Mouse (Mus musculus) adrenal gland, adult 8-10 months (tissue): ENCODE measurements around the gene Wwp2. TPM values are rescaled to one million over a fixed set of nuclear protein-coding genes. Genes with fewer than 3 reads are reported as not detected.

ENCODE experiments used
- DNase-seq: peaks from one replicate; pipeline ENCODE4 v3.0.0; 2022
- total RNA-seq, 4 experiments: library from RNA; stranded (reverse); gene quantifications; 2 replicates each; pipeline ENCODE4 v1.2.4; 2022

Wwp2 gene
- total RNA-seq, 4 experiments from 2014 or later: 37.7 to 62.9 (median 50.9) TPM

DNA sequence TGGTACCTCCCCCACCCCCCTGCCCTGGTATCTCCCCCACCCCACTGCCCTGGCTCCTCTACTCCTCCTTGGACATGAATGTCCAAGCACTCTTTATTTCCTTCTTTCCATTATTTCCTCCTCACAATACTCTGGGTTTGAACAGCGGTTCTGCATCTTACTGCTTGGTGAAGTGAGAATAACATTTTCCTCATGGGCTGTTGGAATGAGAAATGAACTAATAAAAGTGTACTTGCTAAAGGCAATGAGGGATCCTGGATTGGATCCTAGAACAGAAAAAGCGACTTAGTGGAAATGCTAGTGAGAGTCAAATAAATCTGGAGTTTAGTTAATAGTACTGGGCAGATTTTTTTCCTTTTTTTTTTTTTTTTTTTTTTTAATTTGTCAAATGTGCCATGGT is 77.1 kb downstream of the Wwp2 start:
- no peak for DNase-seq

DNA sequence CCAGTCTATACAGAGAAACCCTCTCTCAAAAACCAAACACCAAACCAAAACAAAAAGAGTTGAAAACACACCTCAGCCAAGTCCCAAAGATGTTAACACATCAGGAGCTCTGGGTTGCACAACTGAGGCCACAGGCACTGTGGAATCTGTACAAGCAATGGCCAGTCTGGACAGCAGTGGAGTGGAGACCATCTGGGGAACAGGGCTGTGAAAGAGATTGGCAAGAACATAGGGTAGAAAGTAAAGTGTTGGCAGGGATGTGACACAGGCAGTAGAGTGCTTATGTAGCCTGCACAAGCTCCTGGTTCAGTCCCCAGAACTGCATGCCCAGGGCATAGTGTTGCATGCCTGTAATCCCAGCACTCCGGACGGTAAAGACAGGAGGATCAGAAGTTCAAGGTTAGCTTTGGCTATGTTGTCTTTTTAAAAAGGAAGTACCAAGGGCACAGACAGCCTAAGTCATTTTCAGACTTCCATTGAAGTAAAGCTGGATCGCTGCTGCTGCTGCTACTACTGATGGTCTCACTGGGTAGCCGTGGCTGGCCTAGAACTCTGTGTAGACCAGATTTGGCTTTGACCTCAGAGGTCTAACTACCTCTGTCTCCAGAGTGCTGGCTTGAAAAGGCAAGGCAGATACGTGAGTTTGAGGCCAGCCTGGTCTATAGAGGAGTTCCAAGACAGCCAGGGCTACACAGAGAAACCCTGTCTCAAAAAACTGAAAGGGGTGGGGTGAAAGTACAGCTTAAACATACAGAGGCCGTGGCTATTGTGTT is 79.0 kb downstream of the Wwp2 start:
- DNase-seq: no peak

DNA sequence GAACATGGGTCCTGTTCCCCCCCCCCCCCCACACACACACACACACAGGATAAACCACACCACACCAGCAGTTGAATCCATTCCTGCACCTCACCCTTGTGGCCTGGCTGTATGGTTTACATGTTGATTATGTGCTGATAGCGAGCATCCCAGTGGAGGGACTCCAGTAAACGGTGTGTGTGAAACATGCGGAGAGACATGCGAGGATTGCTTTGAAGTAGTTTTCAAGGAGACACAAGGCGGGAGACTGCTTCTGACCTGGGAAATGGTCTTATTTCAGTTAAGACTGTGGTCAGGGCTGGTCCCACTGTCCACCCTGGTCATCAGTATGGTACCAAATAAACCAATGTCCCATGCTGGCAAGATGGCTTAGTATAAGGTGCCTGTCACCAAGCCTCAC is 82.6 kb downstream of the Wwp2 start:
- no peak for DNase-seq

DNA sequence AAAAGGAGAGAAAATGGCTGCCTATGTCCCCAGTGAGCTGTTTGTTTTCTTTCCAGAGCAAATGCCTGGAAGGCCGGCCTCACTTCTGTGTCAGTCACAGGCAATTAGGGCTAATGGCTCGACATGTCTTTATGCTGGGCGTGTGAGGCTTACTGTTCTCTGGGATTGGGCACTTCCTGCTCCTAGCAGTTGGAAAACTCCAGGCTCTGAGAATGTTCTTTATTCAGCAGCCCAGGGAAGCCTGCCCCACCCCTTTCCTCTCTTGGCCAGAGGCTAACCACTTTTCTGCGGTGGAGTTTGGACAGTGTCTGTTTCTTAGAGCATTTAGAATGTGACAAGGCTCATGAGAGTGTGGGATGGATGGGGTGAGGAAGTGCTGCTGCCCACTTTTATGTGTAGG is 83.7 kb downstream of the Wwp2 start:
- DNase-seq: no peak

DNA sequence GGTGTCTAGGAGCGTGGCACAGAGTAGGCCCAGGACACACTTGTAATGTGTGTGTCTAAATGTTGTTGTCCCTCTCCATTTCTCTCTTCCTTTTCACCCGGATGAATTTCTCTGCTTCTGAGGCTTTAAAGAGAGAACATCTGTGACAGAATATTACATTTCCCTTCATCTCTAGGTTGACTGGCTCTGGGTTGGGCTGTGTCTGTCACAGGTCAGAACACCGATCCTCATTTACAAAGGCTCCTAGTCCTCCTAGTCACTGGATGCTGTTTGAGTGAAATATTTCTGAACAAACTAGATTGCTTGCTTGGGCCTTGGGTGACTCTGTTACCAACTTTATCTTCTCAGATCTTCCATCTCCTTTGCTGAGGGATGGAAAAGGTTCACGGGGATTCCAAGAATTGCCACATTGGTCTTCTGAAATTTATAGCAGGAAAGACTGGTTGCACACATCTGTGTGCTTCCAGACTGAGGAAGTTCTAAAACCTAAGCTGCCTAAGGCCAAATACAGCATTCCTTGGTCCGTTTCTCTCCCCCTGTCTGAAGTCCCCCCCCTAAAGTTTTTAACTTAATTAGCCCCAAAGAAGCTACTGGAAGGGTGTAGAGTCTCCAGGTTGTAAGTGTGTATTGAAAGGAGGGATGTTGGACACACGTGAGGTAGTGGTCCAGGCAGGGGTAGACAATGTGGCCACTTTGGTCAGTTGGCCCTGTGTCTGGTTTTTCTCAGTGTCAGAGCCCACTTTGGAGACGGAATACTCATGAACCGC is 85.8 kb downstream of the Wwp2 start:
- DNase-seq: no peak

DNA sequence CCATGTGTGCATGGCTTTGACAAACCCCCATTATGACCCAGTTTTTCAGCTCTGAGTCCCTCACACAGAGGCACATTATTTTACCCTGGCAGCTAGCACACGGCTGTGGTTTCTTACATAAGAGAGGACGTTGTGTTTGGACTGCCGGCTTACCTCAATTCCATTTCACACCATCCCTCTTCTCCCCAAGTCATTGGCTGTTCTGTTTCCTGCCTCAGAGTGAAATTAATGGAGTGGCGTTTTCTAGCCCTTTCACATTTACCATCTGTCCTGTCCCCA is 86.3 kb downstream of the Wwp2 start:
- DNase-seq: no peak

DNA sequence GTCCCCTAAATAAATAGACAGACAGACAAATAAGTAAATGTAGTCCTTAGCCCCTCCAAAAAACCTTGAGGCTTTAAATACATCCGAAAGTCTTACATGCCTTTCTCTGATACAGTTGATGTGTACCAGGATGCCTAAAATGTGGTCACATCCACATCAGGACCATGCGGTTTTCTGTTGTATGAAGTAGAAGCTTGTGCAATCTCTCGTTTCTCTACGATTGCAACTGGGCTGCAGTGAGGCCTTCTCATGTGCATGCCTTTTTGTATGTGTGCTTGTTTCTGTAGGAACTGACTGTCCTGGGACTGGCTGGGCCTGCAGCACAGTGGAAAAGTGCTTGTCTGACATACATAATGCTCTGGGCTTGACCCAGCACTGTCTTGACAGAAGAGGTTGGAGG is 88.4 kb downstream of the Wwp2 start:
- no peak for DNase-seq

DNA sequence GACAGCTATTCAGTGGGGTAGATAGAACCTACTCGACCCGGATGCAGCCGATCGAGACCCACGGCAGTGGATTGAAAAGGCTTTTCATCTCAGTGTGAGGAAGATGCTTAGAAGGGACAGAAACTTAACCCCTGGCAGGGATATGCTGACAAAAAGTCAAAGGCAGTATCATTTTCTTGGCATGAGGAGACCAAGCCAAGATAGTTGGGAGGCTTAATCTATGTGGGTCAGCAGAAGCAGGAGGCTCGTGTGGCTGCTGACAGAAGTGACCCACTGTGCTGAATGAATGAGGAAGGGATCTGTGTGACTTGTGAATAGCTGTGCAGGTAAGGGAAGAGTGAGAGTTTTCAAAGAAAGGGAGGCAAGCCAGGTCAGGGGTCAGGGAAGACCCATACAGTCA is 92.6 kb downstream of the Wwp2 start:
- no peak for DNase-seq

DNA sequence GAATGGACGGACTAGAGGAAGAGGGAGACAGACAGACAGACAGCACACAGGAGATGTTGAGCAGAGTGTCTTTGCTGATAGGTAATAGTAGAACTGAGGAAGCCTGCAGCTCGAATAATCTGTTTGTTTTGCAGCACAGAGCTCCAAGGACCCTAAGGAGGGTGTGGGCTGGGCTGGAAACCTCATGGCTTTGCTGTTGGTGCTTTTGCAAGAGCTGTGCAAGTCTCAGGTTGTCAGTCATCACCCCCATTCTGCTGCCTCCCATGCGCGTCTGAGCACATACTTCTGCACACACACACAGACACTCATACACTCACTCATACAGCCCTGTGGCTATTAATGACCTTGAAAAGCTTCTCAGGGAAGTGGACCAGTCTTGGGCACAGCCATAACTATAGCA is 101.3 kb downstream of the Wwp2 start:
- DNase-seq: no peak

DNA sequence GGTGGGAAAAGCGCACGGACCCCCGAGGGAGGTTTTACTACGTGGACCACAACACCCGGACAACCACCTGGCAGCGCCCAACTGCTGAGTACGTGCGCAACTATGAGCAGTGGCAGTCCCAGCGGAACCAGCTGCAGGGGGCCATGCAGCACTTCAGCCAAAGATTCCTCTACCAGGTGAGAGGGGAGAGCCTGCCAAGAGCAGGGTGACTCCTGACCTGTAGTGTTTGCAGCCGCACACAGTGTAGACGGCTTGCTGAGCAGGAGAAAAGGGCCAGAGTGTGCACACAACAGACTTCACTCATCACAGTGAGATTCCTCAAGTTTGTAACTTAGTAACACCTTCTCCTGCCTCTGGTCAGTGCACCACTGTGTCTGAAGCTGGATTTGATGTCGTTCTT is 104.5 kb downstream of the Wwp2 start:
- no peak for DNase-seq

DNA sequence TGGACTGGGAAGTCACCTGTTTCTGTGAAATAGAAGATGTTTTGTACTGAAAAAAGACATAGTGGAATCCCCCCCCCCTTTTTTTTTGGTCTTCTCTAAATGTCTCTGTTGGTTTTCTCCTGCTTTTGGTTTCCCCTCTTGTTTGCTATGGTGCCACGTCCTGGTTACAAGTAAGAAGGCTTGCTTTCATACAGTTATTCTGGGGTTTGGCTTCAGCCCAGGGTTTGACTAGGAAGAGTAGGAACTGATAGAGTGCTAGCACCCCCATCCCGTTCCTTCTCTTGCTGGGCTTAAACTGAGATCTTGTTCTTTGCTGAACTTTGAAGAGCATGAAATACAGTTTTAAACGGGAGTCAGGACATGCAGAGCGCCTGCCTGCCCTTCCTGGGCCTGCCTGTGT is 105.2 kb downstream of the Wwp2 start:
- no peak for DNase-seq

DNA sequence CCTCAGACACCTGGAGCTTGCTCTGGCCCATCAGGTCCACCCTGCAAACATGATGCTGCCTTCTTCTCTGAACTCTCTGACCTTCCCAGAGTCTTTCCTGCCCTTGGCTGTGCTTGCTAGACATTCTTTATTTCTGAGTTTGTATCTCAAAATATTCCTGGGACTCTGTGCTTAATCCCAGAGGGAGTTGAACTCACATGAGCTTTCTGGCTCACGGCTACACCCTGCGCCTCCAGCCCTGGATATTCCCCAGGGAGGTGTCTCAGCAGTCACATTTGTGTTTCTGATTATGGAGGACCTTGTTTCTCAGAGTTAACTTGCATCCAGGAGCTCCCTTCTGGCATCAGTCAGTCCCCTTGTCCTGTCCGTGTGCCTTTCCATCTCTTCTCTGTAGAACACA is 106.0 kb downstream of the Wwp2 start:
- no peak for DNase-seq

DNA sequence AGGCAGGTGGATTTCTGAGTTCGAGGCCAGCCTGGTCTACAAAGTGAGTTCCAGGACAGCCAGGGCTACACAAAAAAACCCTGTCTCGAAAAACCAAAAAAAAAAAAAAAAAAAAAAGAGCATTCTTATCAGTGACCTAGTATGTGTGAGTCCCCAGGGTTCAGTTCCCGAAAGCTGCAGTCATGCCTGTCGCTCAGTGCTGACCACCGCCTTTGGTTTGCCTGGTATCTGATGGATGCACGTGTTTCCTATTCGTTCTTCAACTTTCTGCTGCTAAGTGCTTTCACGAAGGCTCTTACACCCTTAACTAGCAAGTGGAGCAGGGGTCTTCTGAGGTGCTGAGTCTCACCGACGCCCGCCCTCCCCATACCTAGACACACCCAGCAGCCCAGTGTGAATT is 107.5 kb downstream of the Wwp2 start:
- no peak for DNase-seq

DNA sequence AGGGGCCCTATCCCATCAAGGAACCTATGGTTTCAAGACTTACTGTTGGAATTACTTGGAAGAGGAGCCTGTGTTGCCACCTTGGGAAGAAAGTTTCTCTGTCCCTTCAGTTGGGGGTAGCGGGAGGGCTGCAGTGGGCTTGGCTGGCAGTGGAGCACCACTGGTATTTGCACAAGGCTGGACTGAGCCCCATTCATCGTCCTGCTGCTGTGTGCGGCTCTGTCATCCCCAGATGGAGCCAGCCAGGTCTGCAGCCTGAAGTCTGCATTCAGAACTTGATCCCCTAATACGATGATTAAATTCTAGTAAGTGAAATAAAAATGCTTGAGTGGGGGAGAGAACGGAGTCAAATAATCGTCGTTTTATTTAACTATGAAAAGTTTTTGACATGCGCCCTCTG is 108.0 kb downstream of the Wwp2 start:
- no peak for DNase-seq

DNA sequence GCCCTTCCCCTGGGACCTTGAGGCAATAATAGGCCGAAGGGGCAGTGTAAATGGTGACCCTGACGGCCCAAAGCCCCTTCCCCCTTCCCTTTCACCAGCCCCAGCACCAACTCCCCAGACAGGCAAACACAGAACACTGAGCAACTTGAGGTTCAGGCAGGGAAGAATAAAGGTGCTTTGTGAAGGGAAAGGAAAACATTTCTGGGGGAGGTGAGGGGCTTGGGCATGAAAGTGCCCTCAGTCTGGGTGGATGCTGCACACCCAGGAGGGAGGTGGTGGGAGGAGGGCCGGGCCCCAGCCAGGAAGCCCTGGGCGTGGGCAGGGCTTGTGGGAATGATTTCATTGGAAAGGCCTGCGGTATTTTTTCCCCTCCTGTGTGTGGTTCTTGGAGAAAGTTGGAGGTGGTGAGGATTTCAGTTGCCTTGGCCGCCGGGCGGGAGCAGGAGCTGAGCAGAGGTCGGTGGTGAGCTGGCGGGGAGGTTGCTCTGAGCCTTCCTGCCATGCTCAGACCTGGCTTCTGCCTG is 108.5 kb downstream of the Wwp2 start:
- no peak for DNase-seq

DNA sequence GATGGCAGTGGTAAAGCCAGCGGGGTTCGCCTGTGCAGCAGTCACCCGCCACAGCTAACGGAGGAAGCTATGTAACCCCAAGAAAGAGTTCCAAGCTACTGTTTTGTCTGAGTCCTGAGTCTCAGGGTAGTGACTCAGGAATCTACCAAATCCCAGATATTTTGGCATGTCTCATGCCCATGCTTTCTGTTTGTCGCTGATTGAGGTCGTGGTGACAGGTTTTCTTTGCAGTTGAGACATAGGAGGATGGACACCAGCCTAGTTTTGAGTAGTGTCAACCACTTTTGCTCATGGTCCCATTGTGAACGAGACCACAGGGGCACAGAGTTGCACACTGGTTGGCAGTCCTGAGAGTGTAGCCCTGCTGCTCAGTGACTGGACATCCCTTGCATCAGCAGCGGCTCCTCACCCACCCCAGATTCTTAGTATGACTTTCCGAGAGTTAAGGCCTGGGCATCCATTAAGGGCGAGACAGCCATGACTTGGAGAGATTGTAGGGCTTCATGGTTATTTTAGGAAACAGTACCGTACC is 109.5 kb downstream of the Wwp2 start:
- no peak for DNase-seq

DNA sequence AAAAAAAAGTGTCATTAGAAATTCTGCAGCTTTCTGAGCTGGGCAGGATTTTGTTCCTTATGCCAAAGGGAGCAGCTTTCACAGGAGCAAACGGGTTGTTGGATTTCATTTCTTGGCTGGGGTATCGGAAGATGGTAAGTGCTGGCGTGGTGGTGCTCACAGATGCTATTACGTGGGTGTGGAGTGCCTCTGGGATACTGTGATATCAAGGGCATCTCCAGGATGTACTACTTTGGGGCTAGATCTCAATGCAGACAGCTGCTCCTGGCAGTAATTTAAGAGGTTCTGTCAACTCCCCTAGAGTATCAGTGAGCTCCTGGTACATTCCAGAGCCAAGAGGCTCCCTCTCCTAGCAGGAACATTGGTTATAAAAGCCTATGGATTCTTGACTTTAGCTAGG is 110.0 kb downstream of the Wwp2 start:
- DNase-seq: no peak

DNA sequence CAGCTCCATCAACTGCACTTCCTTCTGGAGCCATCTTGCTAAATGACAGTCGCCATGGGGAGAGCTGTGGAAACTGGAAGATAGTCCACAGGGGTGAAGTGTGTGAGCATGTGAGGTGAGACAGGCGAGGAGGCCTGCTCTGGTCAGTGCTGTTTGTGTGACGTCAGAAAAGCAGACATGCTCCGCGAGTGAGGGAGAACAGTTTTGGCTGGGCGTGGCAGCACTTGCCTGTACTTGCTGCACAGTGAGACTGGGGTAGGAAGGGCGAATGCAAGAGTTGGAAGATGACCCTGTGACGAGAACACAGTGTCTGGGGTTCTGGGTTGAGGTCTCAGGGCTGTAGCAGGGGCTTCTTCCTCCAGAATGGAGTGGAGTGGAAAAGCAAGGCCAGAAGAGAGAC is 110.7 kb downstream of the Wwp2 start:
- no peak for DNase-seq

DNA sequence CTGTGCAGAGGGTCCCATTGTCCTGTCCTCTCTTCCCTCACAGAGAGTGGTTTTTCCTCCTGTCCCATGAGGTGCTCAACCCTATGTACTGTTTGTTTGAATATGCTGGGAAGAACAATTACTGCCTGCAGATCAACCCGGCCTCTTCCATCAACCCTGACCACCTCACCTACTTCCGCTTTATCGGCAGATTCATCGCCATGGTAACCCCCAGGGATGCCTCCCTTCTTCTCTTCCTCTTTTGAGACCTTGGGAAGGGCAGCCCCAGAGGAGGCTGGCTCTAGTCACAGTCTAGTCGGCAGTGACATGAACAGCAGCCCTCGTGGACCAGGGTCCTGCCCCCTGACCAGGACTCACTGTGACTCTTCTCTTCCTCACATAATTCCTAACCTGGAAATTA is 116.1 kb downstream of the Wwp2 start:
- DNase-seq: no peak

DNA sequence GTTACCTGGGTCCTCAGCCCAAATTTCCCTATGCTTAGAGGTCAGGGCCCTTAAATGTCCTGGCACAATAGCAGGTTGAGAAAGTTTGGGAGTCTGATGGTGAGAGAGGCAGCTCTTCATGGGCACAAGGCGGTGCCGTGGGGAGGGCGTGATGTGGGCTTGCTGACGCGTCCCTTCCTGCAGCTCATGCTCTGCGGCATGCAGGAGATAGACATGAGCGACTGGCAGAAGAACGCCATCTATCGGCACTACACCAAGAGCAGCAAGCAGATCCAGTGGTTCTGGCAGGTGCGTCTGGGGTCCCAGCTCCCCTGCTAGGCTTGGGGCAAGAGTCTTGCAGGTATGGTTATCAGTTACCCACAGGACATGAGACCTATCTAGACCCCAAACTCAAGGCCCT is 119.1 kb downstream of the Wwp2 start:
- DNase-seq: no peak

DNA sequence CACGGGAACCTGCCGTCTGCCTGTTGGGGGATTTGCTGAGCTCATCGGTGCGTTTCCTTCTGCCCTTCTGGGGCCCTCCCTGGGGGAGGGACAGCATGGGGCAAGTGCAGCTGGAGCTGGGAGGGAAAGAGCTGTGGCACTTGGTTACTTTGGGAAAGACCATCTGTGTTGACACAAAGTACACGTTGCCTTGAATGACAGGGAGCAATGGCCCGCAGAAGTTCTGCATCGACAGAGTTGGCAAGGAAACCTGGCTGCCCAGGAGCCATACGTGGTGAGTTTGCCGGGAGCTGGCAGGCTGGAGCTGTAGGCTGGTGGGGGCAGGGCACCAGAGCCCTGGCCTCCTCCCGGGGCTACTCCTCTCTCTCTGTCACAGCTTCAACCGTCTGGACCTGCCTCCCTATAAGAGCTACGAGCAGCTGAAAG is 120.4 kb downstream of the Wwp2 start:
- no peak for DNase-seq

DNA sequence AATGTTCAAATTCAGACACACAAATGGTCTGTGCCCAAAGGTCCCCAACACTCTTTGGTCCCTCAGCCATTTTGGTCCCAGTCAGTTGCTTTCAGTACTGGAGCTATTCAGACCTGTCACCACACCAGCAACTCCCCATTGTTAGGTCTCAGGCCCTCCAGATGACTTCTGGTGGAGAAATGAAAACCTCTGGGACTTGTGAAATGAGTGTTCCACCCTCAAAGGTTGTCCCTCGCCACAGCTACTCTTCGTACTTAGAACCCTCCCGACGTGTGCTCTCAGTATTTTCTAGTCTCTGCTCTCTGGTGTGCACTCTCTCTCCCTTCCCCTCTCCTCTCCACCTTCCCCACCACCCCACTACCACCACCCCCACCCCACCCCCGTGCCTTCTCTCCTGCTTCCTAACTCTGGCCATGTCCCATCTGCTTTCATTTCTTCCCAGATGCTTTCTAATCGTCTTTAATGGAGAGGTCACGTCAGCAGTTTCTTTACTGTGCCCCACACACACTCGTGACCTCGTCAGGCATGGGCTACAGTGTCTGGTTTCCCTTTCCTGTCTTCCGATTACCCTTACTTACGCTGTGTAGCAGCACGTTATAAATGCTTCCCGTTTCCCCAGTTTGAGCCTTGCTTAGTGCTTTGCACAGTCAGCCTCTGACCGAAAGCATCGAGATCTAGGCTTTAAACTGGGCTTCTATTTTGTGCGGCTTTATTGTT is 124.8 kb downstream of the Wwp2 start:
- DNase-seq: no peak

DNA sequence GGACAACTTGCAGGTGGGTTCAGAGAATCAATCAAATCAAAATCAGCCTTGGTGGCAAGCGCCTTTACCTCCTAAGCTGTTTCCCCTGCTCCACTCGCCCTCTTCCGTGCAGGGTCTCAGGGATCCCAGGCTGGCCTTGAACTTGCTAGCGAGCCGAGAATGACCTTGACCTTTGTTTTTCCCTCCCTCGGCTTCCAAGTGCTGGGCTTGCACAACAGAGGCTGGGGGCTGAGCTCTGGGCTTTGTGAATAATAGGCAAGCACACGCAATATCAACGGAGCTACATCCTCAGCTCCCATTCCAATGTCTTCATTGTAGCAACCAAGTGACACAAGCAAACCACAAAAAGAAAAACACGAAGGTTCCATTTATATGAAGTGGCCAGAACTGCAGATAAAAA is 126.0 kb downstream of the Wwp2 start:
- DNase-seq: no peak
